Mouse (Mus musculus) adrenal gland (tissue): ENCODE measurements around the gene Axin2.

Experiments
- intact Hi-C: fragments of 180-260 bp; cut with DNase I; formaldehyde crosslinking; loops from one replicate; pipeline ENCODE4 v1.15.1; 2025

Axin2 gene

DNA sequence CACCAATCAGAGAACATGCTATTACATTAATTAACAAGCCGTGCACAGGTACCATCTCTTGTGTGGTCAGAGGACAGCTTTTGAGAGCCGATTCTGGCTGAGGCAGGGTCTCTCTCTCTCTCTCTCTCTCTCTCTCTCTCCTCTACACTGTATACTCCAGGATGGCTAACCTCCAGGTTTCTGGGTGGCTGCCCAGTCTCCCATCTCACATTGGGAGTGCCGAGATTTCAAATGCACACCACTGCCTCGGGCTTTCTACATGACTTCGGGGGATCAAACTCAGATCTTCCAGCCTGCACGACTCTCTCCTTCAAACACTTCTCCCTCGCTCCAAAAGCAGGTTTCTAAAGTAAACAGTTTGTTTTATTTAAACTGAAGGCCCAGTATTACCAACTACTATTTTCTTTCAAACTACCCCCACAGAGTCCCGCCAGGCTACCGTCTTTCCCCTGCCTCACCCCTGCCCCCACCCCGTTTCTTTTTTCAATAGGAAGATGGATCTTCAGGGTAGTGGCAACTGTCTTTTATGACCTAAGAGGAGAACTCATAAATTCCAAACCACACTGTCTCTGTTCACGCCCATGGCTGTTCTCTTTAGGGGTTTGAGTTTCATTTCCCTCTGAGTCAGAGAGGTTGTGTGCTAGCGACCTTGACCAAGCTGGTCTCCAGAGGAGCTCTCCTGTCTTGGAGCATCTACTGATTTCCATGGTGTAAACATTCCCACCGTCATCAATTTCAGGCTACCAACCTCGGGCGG, 43.5 kb downstream of the Axin2 start:
- intact Hi-C loops: no loop called here

DNA sequence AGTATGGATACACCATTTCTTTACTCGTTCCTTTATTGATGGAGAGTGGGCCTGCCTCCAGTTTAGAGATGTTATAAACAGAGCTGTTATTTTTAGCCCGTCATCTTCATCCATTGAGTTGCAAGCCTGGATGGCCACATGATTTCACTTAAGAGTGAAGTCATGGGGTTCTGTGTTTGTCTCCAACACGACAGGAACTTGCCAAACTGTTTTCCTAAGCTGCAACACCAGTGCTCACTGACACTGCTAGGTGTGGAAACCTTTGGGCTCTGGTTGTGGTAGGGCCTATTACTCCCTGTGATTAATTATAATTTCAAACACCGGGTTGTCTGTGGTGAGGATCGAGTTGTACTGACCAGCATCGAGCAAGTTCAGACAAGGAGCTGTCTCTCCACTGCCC, 45.6 kb downstream of the Axin2 start:
- intact Hi-C loops: no loop called here

DNA sequence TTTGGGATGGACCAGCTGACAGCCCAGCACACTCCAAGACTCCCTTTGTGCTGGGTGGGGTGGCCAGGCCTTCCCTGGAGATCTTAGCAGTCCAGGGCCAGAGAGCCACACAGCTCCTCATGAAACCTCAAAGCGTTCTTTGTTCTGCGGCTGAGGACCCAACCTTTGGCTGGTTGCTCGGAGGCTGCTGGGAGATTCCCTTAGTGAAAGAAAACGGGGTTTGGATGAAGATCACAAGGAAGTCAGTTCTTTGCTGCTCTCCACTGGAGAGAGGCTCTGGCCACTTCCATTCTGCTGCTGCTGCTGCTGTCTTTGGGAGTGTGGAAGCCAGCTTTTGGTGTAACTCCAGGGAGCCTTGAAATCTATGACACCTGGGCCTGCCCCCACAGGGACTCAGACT, 53.3 kb downstream of the Axin2 start:
- intact Hi-C loops: no loop called here

DNA sequence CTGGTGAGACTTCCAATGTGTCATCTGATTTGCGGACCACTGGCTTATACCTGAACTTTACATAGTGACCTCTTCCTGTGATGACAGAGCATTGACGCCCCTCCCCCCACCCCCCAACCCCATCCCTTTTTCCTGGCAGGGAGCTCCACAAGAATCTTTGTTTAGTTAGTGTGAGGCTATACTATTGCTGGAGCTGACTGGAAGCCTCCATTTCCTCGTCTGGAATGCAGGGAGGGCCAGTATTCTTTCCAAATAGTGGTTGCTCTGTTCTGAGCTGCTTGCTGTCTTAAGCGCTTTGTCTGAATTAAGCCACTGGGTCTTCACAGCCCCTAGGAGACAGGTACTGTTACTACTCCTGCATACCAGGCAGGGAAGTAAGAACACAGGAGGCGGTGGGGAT, 53.7 kb downstream of the Axin2 start:
- intact Hi-C loops: no loop called here

DNA sequence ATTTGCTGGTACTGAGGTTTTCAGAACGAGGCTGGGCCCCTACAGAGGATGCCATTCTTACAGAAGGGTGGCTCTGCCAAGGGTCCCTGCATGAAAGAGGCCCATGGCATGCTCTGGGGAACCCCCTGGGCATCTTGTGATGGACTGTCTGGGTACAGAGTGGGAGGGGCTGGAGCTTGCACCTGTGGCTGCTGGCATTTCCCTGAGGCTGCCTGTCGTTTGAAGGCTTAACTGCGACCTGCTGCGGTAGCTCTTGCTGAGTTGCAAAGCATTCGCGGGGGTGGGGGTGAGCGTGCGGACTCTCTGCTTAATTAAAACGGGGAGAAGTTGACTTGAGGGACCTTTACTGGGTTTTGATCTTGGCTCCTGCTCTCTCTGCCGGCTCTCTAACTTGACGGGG, 55.4 kb downstream of the Axin2 start:
- intact Hi-C loops: no loop called here

DNA sequence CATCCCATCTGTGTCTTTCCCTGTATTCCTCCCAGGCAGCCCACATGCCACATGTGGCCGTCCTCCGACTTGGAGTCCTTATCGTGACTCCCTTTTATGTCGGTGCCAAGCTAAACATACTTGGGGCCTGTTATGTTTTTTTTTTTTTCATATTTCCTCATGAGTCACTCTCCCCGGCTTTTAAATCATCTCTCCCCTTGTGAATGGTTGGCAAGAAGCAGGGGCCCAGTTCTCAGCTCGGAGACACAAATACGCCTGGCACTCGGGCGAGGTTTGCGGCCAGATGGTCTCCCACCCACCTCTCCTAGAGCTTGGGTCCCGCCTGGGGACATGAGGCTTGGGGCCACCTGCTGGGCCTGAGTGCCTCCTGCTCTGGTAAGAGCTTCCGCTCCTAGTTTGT, 60.4 kb downstream of the Axin2 start:
- intact Hi-C loops: no loop called here

DNA sequence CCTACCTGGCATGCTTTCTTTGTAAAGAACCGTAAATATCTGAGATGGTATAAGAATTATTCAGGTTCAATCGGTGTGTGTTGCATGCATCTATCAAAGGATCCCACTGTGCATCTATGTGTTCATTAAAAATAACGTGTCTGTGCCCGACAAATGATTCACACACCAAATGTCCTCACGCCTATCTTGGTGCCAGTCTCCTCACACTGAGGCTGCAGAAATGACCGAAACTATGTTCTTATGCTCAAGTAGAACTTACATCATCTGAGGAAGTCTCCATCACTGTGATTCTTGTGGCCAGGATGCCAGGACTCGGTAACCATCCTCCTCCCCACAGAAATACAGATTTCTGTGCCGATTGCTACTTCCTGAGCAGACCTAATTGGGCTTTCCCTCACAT, 60.9 kb downstream of the Axin2 start:
- intact Hi-C loops: no loop called here

DNA sequence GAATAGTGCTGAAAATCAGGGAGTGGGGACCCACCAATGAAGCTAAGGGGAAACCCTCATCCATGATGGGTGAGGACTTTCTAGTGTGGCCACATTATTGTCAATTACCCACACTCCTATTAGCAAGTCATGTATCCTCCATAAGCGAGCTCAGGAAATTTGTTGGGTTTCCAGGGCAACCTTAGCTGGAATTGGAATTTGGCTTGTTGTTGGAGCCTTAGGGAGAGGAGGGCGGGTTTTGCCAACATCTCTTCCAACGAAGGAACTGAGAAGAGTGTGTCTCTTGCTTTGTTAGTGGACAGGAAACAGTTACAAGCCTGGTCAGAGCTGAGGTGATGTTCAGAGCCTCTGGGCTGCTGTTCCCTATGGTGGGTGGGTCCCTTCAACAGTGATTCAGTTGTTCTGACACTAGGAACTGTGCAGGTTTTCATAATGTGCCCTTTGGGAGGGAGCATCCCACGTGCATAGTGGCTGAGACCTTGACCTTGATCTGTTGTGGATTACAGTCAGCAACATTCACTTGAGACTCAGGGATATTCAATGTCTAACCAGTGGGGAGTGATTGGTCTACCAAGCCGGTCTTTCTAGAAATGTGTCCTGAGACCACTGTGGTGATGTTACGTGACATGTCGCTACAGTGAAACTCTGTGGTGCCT, 63.4 kb downstream of the Axin2 start:
- intact Hi-C loops: no loop called here

DNA sequence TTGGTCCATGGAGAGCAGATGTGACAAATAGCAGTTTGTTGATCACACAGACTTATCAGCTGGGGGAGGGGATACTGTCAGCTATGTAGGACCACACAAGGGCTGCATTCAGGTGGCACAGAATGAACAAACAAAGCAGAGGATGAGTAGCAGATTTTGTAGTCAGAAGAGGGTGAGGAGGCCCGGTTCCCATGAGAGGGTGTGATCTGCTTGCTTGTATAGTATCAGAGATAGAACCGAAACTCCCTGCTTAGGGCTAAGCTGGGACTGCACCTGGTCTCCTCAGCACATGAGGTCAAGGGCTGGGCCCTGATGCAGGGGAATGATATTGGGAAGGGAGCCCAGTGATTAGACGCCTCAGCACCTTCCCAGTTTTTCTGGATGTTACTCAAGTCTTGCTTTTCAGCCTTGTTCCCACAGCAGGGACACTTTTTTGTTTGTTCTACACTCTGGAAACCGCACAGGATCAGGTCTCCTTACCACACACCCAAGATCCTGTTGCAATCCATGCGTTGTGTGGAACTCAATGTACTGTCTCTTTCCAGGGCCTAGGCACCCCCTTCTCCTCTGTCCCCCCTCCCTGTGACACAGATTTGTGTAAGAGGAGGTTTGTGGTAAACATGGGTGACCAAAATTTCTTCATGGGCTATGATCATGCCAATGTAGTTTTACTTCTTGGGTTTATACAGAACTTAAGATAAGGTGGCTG, 64.7 kb downstream of the Axin2 start:
- intact Hi-C loops: no loop called here

DNA sequence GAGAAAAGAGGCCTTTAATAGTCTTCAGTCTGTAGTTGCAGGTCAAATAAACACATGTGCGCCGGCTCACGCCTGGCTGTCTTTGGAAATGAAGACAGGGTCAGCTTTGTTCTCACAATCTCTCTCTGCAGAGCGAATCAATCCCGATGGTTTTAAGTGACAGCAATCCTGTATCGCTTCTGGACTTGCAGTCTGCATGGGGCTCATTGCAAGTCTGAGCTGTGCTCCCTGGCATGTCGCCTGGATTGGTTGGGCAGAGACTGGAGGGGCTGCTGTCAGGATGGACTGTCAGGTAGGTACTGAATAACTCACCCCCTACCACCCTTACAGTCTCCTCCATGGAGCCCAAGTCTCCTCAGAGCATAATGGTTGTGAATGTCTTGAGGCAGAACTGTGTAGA, 65.7 kb downstream of the Axin2 start:
- intact Hi-C loops: no loop called here

DNA sequence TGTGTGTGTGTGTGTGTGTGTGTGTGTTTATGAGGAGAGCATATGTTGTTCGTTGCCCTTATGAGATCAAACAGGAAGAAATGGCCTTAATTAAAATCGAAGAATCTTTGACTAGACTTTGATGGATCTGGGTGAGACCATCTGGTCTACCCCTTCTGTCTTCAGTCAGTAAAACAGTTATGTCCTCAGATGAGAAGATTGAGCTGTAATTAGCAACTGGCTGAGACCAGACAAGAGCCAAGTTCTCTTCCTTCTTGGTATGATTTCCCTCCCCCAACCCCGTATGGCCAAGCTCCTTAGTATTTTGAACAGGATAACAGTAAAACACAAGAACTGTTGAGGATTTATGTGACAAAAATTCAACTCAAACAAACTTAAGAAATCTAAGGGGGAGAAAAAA, 67.1 kb downstream of the Axin2 start:
- intact Hi-C loops: no loop called here

DNA sequence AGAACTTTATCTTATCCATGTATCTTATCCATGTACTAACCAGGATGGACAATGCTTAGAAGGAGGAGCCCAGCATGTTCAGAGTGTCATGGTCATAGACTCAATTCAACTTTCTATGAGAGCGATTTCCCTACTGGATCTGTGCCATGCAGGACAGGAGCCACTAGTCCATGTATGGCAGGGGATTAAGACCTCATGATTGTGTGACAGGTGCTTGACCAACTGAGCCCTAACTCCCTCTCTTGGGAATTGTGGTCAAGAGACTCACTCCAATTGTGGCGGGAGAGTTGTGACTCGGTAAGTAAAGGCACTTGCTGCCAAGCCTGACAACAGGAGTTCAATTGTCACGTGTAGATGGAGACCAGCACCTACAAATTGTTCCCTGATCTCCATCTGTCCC, 67.6 kb downstream of the Axin2 start:
- intact Hi-C loops: no loop called here

DNA sequence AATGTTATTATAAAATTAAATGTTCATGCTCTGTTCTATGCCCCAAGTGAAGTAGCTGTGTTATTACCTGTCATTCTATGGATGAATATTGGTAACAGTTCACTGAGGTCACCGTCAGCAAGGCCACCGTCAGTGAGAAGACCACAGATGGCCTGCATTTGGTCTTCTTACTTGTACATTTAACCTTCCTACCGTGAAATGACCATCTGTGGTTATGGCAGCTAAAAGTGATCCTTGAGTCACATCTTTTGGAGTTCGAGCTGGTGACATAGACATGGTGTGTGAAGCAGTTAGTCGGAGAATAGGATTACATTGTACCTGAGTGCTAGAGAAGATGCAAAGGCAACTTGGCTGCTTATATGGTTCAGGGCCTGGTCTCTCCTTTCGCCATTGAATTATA, 68.1 kb downstream of the Axin2 start:
- intact Hi-C loops: no loop called here

DNA sequence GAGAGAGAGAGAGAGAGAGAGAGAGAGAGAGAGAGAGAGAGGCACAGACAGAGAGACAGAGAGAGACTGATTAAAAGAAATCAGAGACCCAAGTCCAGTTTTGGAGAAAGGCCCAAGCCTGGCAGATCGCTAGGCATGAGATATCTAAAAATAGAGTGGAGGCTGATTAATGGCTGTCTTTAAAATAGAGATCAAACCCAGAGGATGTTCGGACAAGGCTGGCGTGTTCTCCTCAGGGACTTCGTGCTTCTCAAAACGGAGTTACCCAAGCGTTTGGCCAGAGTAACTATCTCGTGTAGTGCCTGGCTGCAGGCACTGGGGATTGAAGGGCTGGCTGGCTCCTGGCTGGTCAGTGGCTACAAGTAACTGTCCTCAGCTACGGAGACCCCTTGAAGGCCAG, 69.8 kb downstream of the Axin2 start:
- intact Hi-C loops: no loop called here

DNA sequence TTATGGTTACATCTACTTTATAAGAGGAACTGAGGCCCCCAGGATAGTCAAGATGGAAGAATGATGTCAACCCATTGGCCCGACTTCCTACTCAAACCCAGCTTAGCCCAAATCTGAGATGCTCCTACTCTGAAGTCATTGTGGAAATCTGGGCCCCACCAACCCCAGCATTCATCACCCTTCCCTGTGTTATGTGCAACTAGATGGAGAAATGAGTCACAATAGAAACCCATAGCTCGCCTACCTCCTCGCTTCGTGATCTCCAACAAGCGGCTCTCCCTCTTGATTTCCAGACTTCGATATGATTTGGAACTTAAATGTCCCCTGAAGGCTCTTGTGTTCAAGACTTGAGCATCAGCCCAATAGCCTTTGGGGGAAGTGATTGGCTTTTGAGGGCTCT, 73.3 kb downstream of the Axin2 start:
- intact Hi-C loops: no loop called here

DNA sequence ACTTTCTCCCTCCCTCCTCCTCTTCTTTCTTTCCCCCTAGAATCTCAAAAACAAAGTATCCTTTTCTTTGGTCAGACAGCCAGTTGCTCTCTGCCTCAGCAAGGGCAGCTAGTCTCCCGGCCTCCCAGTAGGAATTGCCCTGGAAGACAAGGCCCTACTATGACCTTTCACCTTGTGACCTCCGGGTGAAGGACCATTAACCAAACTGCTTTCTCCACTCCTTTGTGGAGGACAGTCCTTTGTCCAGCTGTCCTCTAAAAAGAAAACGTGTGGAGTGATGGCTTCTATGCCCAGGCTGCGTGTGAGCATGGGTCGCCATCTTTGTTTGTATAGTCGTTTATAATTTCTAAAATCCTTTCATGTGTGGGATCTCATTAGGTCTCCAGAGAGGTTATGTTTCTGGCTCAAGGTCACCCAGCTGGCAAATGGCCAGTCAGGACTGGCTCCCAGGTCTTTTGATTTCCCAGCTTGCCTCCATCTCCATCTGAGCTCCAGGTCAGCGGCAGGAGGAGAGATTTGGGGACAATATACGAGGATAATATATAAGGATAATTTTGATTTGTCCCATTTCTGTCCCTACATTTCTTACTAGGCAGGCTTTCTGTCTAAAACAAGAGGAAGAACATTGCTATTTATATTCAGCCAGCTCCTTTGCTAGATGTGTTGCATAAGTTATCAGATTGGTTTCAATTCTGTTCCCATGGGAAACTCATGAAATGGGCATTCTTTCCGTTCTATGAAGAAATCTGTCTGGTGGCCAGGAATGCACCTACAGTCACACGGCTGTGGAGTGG, 75.2 kb downstream of the Axin2 start:
- intact Hi-C loops: no loop called here

DNA sequence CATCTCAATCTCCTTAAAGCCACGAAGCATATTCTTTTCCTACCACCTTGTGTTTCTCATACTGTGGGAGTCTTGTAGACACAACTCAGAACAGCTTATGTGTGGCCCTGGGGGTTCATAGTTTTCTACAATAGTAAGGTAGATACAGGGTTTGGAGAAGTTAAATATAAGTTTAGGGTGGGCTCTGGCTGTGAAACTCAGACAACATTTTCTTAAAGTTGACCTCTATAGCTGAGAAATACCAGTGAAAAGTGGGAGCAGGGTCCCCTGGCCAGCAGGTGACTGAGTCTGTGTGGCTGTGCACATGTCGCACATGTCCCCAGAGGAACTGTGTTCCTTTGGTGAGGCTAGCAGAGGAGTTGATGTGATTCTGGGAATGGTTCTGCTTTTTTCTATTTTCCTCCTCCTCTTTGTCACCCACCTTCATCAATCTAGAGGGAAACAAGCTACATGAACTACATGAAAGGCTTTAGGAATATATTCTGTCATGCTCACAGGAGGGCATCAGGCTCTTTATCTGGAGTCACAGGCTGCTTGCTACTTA, 75.9 kb downstream of the Axin2 start:
- intact Hi-C loops: no loop called here

DNA sequence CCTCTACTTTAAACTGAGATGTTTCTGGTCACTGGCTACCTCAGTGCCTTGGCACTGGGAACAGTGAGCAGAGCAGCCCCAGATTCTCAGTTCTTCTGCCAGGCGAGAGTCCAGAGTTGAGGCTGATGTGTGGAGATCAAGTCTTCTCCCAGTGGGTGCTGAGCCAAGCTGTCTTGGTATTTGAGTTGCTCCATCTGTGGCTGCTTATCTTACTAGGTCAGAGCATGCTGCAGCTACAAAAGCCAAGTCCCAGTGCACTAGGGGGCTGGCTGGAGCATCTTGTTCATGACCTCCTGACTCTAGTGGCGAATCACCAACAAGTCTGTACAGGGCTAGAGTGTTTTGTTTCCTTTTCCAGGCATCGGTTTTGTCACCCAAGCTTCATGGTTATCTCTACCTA, 77.7 kb downstream of the Axin2 start:
- intact Hi-C loops: no loop called here
